ENCODE assay signal across 20 mouse cellular contexts in the genomic region with DNA sequence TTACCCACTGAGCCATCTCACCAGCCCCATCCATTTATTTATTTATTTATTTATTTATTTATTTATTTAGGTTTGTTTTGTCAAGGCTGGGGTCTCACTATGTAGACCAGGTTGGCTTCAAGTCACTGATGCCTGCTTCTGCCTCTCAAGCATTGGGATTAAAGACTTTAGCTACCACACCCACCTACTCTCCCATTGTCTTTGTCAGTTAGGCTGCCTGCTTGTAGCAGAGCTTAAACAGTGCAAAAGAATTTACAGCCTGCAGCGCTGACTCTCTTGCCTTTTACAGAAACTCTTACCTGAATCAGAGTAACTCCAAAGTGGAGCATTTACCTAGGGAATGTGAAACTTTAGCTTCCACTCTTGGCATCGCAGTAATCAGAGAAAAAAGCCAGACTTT.
"Had no signal": no experiment of that assay in that cellular context is flagged by ENCODE, and none has a peak within 500 bp of the region (broad histone marks: within the 10 kb centered on the region; RNA-seq: fewer than 3 reads in every experiment).

No protein-coding gene starts in this region.

- H3K27me3 ChIP-seq: midbrain, embryonic 13.5 days; neural tube, embryonic 13.5 days; neural tube, embryonic 15.5 days; stomach, embryonic 15.5 days had no signal

- H3K4me2 ChIP-seq: lung, embryonic 14.5 days; midbrain, embryonic 13.5 days; neural tube, embryonic 13.5 days; neural tube, embryonic 15.5 days; stomach, embryonic 15.5 days had no signal

- H3K27ac ChIP-seq: midbrain, embryonic 10.5 days; neural tube, embryonic 13.5 days; neural tube, embryonic 15.5 days; stomach, embryonic 15.5 days; stomach, postnatal 0 days had no signal

- ATAC-seq: midbrain, embryonic 13.5 days; midbrain, embryonic 16.5 days had no signal

- DNase-seq: lung, adult 18-20 months; lung, embryonic 14.5 days; lung, postnatal 10 days; lung, postnatal 4 days; retina, postnatal 1 day; right cerebral cortex, adult 18-20 months; right cerebral cortex, postnatal 25 days; right cerebral cortex, postnatal 4 days; spleen, adult 18-20 months; thymus, adult 2 months; thymus, postnatal 25 days; thymus, postnatal 4 days had no signal

- H3K9me3 ChIP-seq: midbrain, embryonic 10.5 days; midbrain, embryonic 13.5 days; neural tube, embryonic 13.5 days; neural tube, embryonic 15.5 days; stomach, embryonic 15.5 days had no signal

- H3K9ac ChIP-seq: lung, embryonic 14.5 days; midbrain, embryonic 13.5 days; neural tube, embryonic 13.5 days; neural tube, embryonic 15.5 days; stomach, embryonic 15.5 days had no signal

- H3K4me3 ChIP-seq: midbrain, embryonic 10.5 days; midbrain, embryonic 13.5 days; myocyte; neural tube, embryonic 13.5 days; neural tube, embryonic 15.5 days; stomach, embryonic 15.5 days had no signal
